Mouse (Mus musculus): ENCODE measurements at regions not wholly inside any gene's neighbourhood (a gene's known extent, or its start where the extent isn't known, plus 50 kb on each side); places are given as distances from the start of the nearest gene placed in this dataset.

DNA sequence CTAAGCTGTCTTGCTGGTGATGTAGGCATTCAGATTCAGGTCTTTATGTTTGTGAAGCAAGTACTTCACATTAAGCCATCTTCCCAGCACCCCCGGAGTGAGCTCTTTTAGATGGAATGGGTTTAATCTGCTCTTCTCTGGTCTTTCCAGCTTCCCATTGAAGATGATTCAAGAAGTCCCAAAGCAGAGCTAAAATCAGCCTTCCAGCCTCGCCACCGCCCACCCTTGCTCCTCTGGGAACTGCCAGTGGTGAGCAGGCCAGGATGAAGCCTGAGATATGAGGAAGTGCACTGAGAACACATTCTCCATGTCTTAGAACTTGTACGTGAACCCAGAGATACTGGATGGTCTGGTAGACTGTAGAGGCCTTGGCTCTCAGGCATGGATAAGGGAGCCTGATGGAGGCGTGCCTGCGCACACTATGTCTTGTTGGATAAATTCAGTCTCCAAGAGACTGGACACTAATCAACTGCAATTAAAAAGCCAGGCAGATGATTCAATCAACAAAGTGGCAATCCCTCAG is 51.3 kb upstream of the Mrtfb start:
- Histone ChIP-seq H3K79me2 (ENCODE audit: control insufficient read depth, insufficient read depth) (no peaks in the 10 kb centered on the region), H3K27me3 (ENCODE audit: control insufficient read depth, insufficient read depth, insufficient read length) (no peaks in the 10 kb centered on the region), H3K36me3 (ENCODE audit: control insufficient read depth, insufficient read depth) (no peaks in the 10 kb centered on the region), H3K4me3 (ENCODE audit: insufficient read depth, poor library complexity, severe bottlenecking) (no peak overlapping the region), H3K79me3 (ENCODE audit: low read depth) (no peaks in the 10 kb centered on the region), H3ac (ENCODE audit: control insufficient read depth, insufficient read length, low read depth) (no peak overlapping the region)
- TF ChIP-seq MAX (IDR thresholded peaks at IDR 0.05) (no peak), CTCF (IDR thresholded peaks at IDR 0.05; ENCODE audit: control insufficient read depth, insufficient read depth, insufficient read length) (no peak), FOSL1 (IDR thresholded peaks at IDR 0.05; ENCODE audit: insufficient read depth, low read length, poor library complexity, severe bottlenecking) (no peak), MYOG (IDR thresholded peaks at IDR 0.05; ENCODE audit: control insufficient read depth, extremely low read depth, insufficient read length) (no peak), USF1 (IDR thresholded peaks at IDR 0.05; ENCODE audit: low read depth) (no peak), CEBPB (IDR thresholded peaks at IDR 0.05; ENCODE audit: low read depth) (no peak), MYOD1 (IDR thresholded peaks at IDR 0.05; ENCODE audit: control insufficient read depth, insufficient read length, low read depth) (no peak)

DNA sequence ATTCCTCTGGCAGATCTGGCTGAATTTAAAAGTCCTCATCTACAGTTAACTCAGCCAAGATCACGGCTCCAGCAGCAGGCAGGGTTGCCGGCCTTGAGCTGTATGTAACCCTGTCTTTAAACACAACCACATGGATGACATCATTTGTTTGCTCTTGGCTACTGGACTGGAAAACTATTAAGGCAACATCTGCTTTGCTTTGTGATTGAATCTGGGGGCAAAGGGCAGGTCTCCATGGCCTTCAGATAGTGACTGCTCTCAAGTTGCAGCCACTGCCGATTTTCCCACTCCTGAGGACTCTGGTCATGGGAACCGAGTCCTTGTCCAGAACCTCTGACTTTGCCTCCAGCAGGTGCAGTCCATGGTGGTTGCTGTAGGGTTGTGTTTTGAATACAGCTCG is 50.4 kb upstream of the Mrtfb start:
- no peak overlapping the region for H3K4me3 ChIP-seq (ENCODE audit: insufficient read depth, poor library complexity, severe bottlenecking)
- no peak overlapping the region for H3ac ChIP-seq (ENCODE audit: control insufficient read depth, insufficient read length, low read depth)
- TF ChIP-seq MYOD1 (IDR thresholded peaks at IDR 0.05; ENCODE audit: control insufficient read depth, insufficient read length, low read depth) (peak; percentile 19), USF1 (IDR thresholded peaks at IDR 0.05; ENCODE audit: low read depth) (no peak)
- no peaks in the 10 kb centered on the region for H3K27me3 ChIP-seq (ENCODE audit: control insufficient read depth, insufficient read depth, insufficient read length)
- H3K36me3 ChIP-seq (ENCODE audit: control insufficient read depth, insufficient read depth), result no peaks in the 10 kb centered on the region
- H3K79me3 ChIP-seq (ENCODE audit: low read depth), result no peaks in the 10 kb centered on the region
- no peaks in the 10 kb centered on the region for H3K79me2 ChIP-seq (ENCODE audit: control insufficient read depth, insufficient read depth)

All from C2C12 (cell line).